Mouse (Mus musculus) stomach, embryonic 15.5 days (tissue): ENCODE results near the gene Ube2d1. TPM values are rescaled to one million over a fixed set of nuclear protein-coding genes. Genes with fewer than 3 reads are reported as not detected.
A peak's percentile ranks its signal among the peaks of the same experiment; 100 is the strongest.

ENCODE experiments used
- ATAC-seq: fragments of 200-750 bp; cut with Nextera tagmentation; 2 replicates; pipeline ENCODE4 v1.8.0; 2017; ENCODE audit warnings: low read depth, moderate number of reproducible peaks, moderate TSS enrichment; ENCODE audit not compliant: insufficient read depth, low FRiP score
- H3K27ac ChIP-seq: fragments of 300-500 bp; sonication (generic); 2 replicates; pipeline ENCODE4 v1.5.1; 2015; ENCODE audit warnings: mild to moderate bottlenecking, inconsistent platforms
- H3K27me3 ChIP-seq: fragments of 300-500 bp; sonication (generic); replicated peaks from 2 replicates; pipeline ENCODE4 v1.6.1; 2015; ENCODE audit warnings: inconsistent platforms
- H3K36me3 ChIP-seq: fragments of 300-500 bp; sonication (generic); 2 replicates; pipeline ENCODE4 v1.6.1; 2015; ENCODE audit warnings: inconsistent platforms
- H3K4me1 ChIP-seq: fragments of 300-500 bp; sonication (generic); 2 replicates; pipeline ENCODE4 v1.6.1; 2015; ENCODE audit warnings: inconsistent platforms
- H3K4me2 ChIP-seq: fragments of 300-500 bp; sonication (generic); 2 replicates; pipeline ENCODE4 v1.6.1; 2015; ENCODE audit warnings: mild to moderate bottlenecking, inconsistent platforms
- H3K4me3 ChIP-seq: fragments of 300-500 bp; sonication (generic); replicated peaks from 2 replicates; pipeline ENCODE4 v1.5.1; 2015; ENCODE audit warnings: inconsistent platforms
- H3K9ac ChIP-seq: fragments of 300-500 bp; sonication (generic); 2 replicates; pipeline ENCODE4 v1.6.1; 2015; ENCODE audit warnings: inconsistent platforms
- H3K9me3 ChIP-seq: fragments of 300-500 bp; sonication (generic); 2 replicates; pipeline ENCODE4 v1.6.1; 2016; ENCODE audit warnings: inconsistent platforms
- WGBS: fragments of 180-500 bp; shearing (Covaris S2); methylation state at CpG from one replicate; pipeline ENCODE4 v1.1.7; 2015; 5-methylcytosine and 5-hydroxymethylcytosine counted together
- polyA plus RNA-seq: library from polyadenylated mRNA; unstranded; fragments of >200 nt; fragmentation: Nextera tagmentation; extraction: Ambion mirVana; gene quantifications from 2 replicates; pipeline ENCODE4 v1.2.1, GENCODE M21; 2015

Gene Ube2d1
- 51.6 and 54.3 TPM in 2 replicates for polyA plus RNA-seq

- H3K4me3 ChIP-seq: peak within 1 kb of the TSS; percentile 77
- H3K9ac ChIP-seq: peak within 1 kb of the TSS; percentile 75
- ATAC-seq: peak; percentile 92
- peaks cover 5% of the 10 kb centered on the region; the same call in 1 of the 2 replicates for H3K4me1 ChIP-seq
- WGBS: under 1% methylated on average over 50 of the region's 50 CpGs
- H3K9me3 ChIP-seq: no peaks in the 10 kb centered on the region
- peak within 1 kb of the TSS; percentile 72 for H3K4me2 ChIP-seq
- H3K27me3 ChIP-seq: no peaks in the 10 kb centered on the region
- H3K36me3 ChIP-seq: no peaks in the 10 kb centered on the region
- H3K27ac ChIP-seq: peak within 1 kb of the TSS; percentile 38; the same call in 1 of the 2 replicates
These were observed at the start of gene Ube2d1 for GRCm38 (mm10) chr10:71285126-71285580. TSS of gene Ube2d1 (minus strand) at chr10:71285262.

DNA sequence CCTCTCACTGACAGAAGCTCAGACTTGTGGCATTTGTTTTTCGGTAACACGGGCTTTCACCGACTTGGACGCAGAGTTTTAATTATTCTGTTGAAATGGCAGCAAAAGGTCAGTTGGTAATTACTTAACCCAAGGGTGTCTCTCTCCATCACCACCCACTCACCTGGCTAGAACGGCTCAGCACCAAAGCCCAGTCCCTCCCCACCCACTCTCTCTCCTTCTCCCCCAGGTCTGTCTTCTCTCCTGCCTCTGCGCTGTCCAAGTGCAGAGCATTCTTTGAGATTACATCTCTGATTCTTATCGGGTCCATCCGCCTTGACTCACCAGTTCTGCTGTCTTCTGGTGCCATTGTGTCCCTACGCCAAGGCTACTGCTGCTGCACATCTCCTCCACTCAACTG is 47.8 kb upstream of the Ube2d1 start:
- WGBS: 91% methylated on average over 9 of the region's 9 CpGs
- H3K36me3 ChIP-seq: peaks cover 25% of the 10 kb centered on the region
- no peaks in the 10 kb centered on the region for H3K9me3 ChIP-seq
- no peak overlapping the region for H3K27ac ChIP-seq
- no peak for ATAC-seq
- H3K9ac ChIP-seq: no peak overlapping the region
- H3K4me1 ChIP-seq: no peaks in the 10 kb centered on the region
- no peak overlapping the region for H3K4me2 ChIP-seq
- no peak overlapping the region for H3K4me3 ChIP-seq
- H3K27me3 ChIP-seq: no peaks in the 10 kb centered on the region

GRCm38 (mm10) chr10:71332376-71332775 is 47.3 kb upstream of the Ube2d1 start:
- Histone ChIP-seq H3K27me3 (no peaks in the 10 kb centered on the region), H3K9ac (no peak overlapping the region), H3K27ac (no peak overlapping the region), H3K4me3 (no peak overlapping the region), H3K9me3 (no peaks in the 10 kb centered on the region), H3K36me3 (peaks cover 25% of the 10 kb centered on the region), H3K4me1 (no peaks in the 10 kb centered on the region), H3K4me2 (no peak overlapping the region)
- no peak for ATAC-seq
- 89% methylated on average over 4 of the region's 4 CpGs for WGBS

GRCm38 (mm10) chr10:71331908-71332307 is 46.8 kb upstream of the Ube2d1 start:
- no peak overlapping the region for H3K4me2 ChIP-seq
- H3K36me3 ChIP-seq: peaks cover 25% of the 10 kb centered on the region
- no peak for ATAC-seq
- 95% methylated on average over 7 of the region's 7 CpGs for WGBS
- H3K27ac ChIP-seq: no peak overlapping the region
- H3K9me3 ChIP-seq: no peaks in the 10 kb centered on the region
- H3K4me3 ChIP-seq: no peak overlapping the region
- no peaks in the 10 kb centered on the region for H3K4me1 ChIP-seq
- no peaks in the 10 kb centered on the region for H3K27me3 ChIP-seq
- no peak overlapping the region for H3K9ac ChIP-seq

- Histone ChIP-seq H3K4me1 (no peaks in the 10 kb centered on the region), H3K36me3 (peaks cover 16% of the 10 kb centered on the region), H3K9ac (no peak overlapping the region), H3K9me3 (no peaks in the 10 kb centered on the region), H3K4me2 (no peak overlapping the region), H3K27ac (no peak overlapping the region), H3K27me3 (no peaks in the 10 kb centered on the region), H3K4me3 (no peak overlapping the region)
- WGBS: 94% methylated on average over 12 of the region's 12 CpGs
- ATAC-seq: no peak
These were observed 45.0 kb upstream of the Ube2d1 start for GRCm38 (mm10) chr10:71330070-71330469.

DNA sequence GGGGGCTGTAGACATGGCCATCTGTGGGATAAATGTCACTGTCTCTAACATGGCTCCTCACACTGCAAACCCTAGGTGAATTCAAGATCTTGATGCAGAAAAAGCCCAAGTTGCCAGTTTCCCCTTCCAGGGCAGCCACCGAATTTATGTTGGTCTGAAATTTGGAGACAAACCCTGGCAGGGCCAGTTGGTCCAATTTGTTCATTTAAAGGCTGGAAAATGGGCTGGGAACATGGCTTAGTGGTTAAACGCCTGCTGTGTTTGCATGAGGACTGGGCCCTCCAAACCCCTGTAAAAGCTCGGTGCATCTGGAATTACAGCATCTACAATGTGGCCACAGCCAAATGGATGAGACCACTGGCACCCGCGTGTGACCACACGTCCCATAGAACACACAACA is 44.2 kb upstream of the Ube2d1 start:
- 91% methylated on average over 6 of the region's 6 CpGs for WGBS
- no peak overlapping the region for H3K4me3 ChIP-seq
- no peaks in the 10 kb centered on the region for H3K4me1 ChIP-seq
- H3K27me3 ChIP-seq: no peaks in the 10 kb centered on the region
- no peak for ATAC-seq
- no peaks in the 10 kb centered on the region for H3K9me3 ChIP-seq
- peaks cover 12% of the 10 kb centered on the region for H3K36me3 ChIP-seq
- H3K27ac ChIP-seq: no peak overlapping the region
- no peak overlapping the region for H3K4me2 ChIP-seq
- H3K9ac ChIP-seq: no peak overlapping the region

DNA sequence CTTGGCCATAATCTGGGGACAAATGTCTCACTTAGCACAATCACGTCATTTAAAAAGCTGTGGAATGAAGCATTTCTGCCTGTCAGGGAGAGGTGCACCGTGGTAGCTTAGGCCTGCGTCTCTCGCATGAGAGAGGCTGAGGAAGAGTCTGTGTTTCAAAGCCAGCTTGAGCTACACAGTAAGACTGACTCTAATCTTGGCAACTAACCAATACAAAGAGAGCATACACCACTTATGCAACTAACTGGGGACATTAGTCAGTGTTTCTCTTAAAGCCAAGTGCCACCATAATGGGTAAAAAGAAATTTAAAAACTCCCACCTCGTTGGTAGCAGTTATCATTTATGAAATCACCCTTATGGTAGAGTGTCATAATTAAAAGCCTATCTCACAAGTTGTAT is 43.8 kb upstream of the Ube2d1 start:
- H3K27ac ChIP-seq: no peak overlapping the region
- WGBS: 89% methylated on average over 5 of the region's 5 CpGs
- no peak overlapping the region for H3K9ac ChIP-seq
- no peaks in the 10 kb centered on the region for H3K9me3 ChIP-seq
- ATAC-seq: no peak
- H3K4me3 ChIP-seq: no peak overlapping the region
- no peak overlapping the region for H3K4me2 ChIP-seq
- no peaks in the 10 kb centered on the region for H3K4me1 ChIP-seq
- H3K36me3 ChIP-seq: peaks cover 12% of the 10 kb centered on the region
- H3K27me3 ChIP-seq: no peaks in the 10 kb centered on the region

GRCm38 (mm10) chr10:71328382-71328781 is 43.3 kb upstream of the Ube2d1 start:
- no peak overlapping the region for H3K4me2 ChIP-seq
- H3K9ac ChIP-seq: no peak overlapping the region
- H3K4me3 ChIP-seq: no peak overlapping the region
- ATAC-seq: no peak
- 85% methylated on average over 6 of the region's 6 CpGs for WGBS
- no peaks in the 10 kb centered on the region for H3K4me1 ChIP-seq
- no peaks in the 10 kb centered on the region for H3K9me3 ChIP-seq
- H3K36me3 ChIP-seq: peaks cover 10% of the 10 kb centered on the region
- H3K27ac ChIP-seq: no peak overlapping the region
- no peaks in the 10 kb centered on the region for H3K27me3 ChIP-seq

DNA sequence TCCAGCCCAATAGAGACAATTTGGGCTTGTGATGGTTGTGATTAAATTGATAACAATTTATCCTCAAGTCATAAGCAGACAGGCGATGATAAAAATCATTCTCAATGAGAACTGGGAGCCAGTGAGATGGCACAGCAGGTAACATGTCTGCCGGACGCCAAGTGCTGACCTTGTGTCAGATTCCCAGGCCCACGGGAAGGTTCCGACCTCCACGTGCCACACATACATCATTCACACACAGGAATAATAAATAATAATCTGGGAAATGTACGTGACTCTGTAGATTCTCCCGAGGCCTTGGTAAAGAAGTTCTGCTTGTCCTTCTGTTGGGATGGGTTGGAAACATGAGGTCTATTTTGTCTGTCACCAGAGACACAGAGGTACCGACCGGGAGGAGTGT is 42.3 kb upstream of the Ube2d1 start:
- no peaks in the 10 kb centered on the region for H3K9me3 ChIP-seq
- H3K36me3 ChIP-seq: peaks cover 10% of the 10 kb centered on the region
- H3K27ac ChIP-seq: no peak overlapping the region
- H3K4me3 ChIP-seq: no peak overlapping the region
- WGBS: 78% methylated on average over 10 of the region's 10 CpGs
- H3K9ac ChIP-seq: no peak overlapping the region
- no peaks in the 10 kb centered on the region for H3K4me1 ChIP-seq
- no peak overlapping the region for H3K4me2 ChIP-seq
- no peak for ATAC-seq
- H3K27me3 ChIP-seq: no peaks in the 10 kb centered on the region

DNA sequence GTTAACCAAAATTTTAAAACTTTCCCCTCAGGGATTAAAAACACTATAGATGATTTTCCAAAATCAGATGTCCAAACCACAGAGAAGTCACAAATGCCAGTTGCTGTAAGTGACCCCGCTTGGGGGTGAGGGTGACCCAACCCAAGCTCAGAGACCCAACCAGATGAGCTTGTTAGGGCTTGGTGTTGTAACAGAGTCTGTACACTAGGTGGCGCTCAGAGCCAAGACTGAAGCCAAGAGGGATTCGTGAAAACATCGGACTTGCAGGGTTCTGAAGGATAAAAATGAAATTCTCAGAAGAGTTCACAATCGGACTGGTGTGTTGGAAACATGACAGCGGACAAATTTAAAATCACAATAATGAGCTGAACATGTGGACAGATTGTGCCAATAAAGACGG is 41.7 kb upstream of the Ube2d1 start:
- Histone ChIP-seq H3K9me3 (no peaks in the 10 kb centered on the region), H3K9ac (no peak overlapping the region), H3K4me1 (no peaks in the 10 kb centered on the region), H3K27me3 (no peaks in the 10 kb centered on the region), H3K36me3 (peaks cover 10% of the 10 kb centered on the region), H3K4me2 (no peak overlapping the region), H3K27ac (no peak overlapping the region), H3K4me3 (no peak overlapping the region)
- WGBS: 14% methylated on average over 7 of the region's 7 CpGs
- no peak for ATAC-seq

DNA sequence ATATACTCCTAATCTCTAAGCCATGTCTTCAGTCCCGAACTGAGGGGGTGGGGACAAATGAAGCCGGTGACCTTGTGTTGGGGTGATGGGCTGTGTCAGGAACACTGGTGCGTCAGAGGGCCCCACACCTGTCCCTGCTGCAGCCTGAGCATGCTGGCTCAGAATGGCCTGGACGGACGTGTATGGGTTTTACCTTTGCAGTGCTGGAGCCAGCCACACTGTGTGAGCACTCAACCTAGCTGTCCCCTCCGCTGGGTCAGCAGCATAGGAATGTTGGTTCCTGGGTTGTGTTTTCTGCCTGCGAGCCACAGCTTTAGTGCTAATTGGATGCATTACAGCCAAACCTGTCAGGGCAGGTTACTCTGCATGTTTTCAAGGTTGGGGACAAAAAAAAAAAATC is 41.1 kb upstream of the Ube2d1 start:
- WGBS: 67% methylated on average over 7 of the region's 7 CpGs
- H3K9ac ChIP-seq: no peak overlapping the region

DNA sequence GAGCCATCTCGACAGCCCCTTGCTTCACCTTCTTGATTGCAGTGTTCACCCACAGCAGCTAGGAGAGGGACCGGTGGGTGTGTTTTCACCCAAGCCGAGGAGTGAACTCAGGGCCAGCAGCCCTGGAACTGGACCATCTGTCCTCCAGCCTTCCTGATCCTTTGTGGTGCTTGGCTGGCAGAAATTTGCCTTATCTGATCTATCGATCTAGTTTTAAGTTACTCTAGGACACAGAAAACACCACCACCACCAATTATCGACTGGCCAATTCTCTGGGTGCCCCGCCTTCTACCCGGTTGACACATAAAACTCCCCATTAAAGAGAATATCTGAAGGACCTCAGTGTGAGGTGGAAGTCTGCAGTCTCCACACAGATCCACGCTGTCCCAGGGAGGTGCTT is 38.6 kb upstream of the Ube2d1 start:
- H3K9ac ChIP-seq: no peak overlapping the region
- 77% methylated on average over 8 of the region's 8 CpGs for WGBS
- H3K4me1 ChIP-seq: no peaks in the 10 kb centered on the region
- no peaks in the 10 kb centered on the region for H3K36me3 ChIP-seq
- H3K27me3 ChIP-seq: no peaks in the 10 kb centered on the region
- no peak overlapping the region for H3K27ac ChIP-seq
- H3K4me2 ChIP-seq: no peak overlapping the region
- no peak overlapping the region for H3K4me3 ChIP-seq
- peak; percentile 14; the same call in 1 of the 2 replicates for ATAC-seq
- H3K9me3 ChIP-seq: no peaks in the 10 kb centered on the region

More for the DNA sequence above, 41.1 kb upstream of the Ube2d1 start:
- no peaks in the 10 kb centered on the region for H3K4me1 ChIP-seq
- H3K27me3 ChIP-seq: no peaks in the 10 kb centered on the region
- H3K4me3 ChIP-seq: no peak overlapping the region
- H3K27ac ChIP-seq: no peak overlapping the region
- ATAC-seq: no peak
- no peak overlapping the region for H3K4me2 ChIP-seq
- peaks cover 10% of the 10 kb centered on the region for H3K36me3 ChIP-seq
- H3K9me3 ChIP-seq: no peaks in the 10 kb centered on the region

GRCm38 (mm10) chr10:71316497-71316896 is 31.4 kb upstream of the Ube2d1 start:
- Histone ChIP-seq H3K27ac (no peak overlapping the region), H3K4me2 (no peak overlapping the region), H3K9ac (no peak overlapping the region), H3K27me3 (no peaks in the 10 kb centered on the region), H3K4me3 (no peak overlapping the region), H3K9me3 (no peaks in the 10 kb centered on the region), H3K36me3 (no peaks in the 10 kb centered on the region), H3K4me1 (no peaks in the 10 kb centered on the region)
- WGBS: 70% methylated on average over 7 of the region's 7 CpGs
- ATAC-seq: no peak
